Mouse (Mus musculus) MEL (cell line): Measurements from ENCODE around the gene Mtmr4. TPM values are rescaled to one million over a fixed set of nuclear protein-coding genes. Genes with fewer than 3 reads are reported as not detected.

Experiments used
- DNase-seq: peaks from one replicate; pipeline ENCODE4 v3.0.0; 2011; ENCODE audit warnings: low read depth, low spot score
- H3K27ac ChIP-seq: 2 replicates; pipeline ENCODE4 v1.5.1; 2012; ENCODE audit warnings: low read depth, mild to moderate bottlenecking, control low read depth, low read length, moderate library complexity; ENCODE audit not compliant: control insufficient read depth
- H3K27me3 ChIP-seq, 2 experiments: fragments of 150-350 bp in 1 of 2; sonication (generic) in 1 of 2; 2 replicates each; pipeline ENCODE4 v1.6.1; 2012; ENCODE audit warnings: low read length in 2 of 2, mild to moderate bottlenecking in 2 of 2, improper control_type of control experiment in 1 of 2, moderate library complexity in 1 of 2; ENCODE audit not compliant: insufficient read depth in 2 of 2, control insufficient read depth in 1 of 2
- H3K36me3 ChIP-seq, 2 experiments: 2 replicates each; pipeline ENCODE4 v1.6.1; 2012 to 2014; ENCODE audit warnings: low read length in 2 of 2, improper control_type of control experiment in 1 of 2, inconsistent platforms in 1 of 2, mild to moderate bottlenecking in 1 of 2; ENCODE audit not compliant: insufficient read depth in 2 of 2, control insufficient read depth in 1 of 2
- H3K4me1 ChIP-seq, 2 experiments: fragments of 150-350 bp in 1 of 2; sonication (generic) in 1 of 2; 2 replicates each; pipeline ENCODE4 v1.6.1; 2012; ENCODE audit warnings: low read length in 2 of 2, improper control_type of control experiment in 1 of 2, mild to moderate bottlenecking in 1 of 2; ENCODE audit not compliant: insufficient read depth in 2 of 2, control insufficient read depth in 1 of 2
- H3K4me3 ChIP-seq, 2 experiments: fragments of 150-350 bp in 1 of 2; sonication (generic) in 1 of 2; 2 replicates each; pipeline ENCODE4 v1.5.1; 2012; ENCODE audit warnings: low read depth in 2 of 2, low read length in 2 of 2, mild to moderate bottlenecking in 2 of 2, moderate library complexity in 2 of 2, control low read depth in 1 of 2, improper control_type of control experiment in 1 of 2; ENCODE audit not compliant: control insufficient read depth in 1 of 2, insufficient read depth in 1 of 2
- H3K79me2 ChIP-seq: 2 replicates; pipeline ENCODE4 v1.6.1; 2012; ENCODE audit warnings: mild to moderate bottlenecking, low read length, moderate library complexity; ENCODE audit not compliant: control insufficient read depth, poor library complexity, insufficient read depth
- H3K9ac ChIP-seq: 2 replicates; pipeline ENCODE4 v1.6.1; 2012; ENCODE audit warnings: low read depth, mild to moderate bottlenecking, control low read depth, low read length, moderate library complexity; ENCODE audit not compliant: control insufficient read depth, poor library complexity, severe bottlenecking
- H3K9me3 ChIP-seq: fragments of 150-350 bp; sonication (generic); replicated peaks from 2 replicates; pipeline ENCODE4 v1.6.1; 2012; ENCODE audit warnings: mild to moderate bottlenecking, low read length, improper control_type of control experiment, moderate library complexity; ENCODE audit not compliant: insufficient read depth
- BHLHE40 ChIP-seq: IDR thresholded peaks from 2 replicates; pipeline ENCODE4 v1.6.1; 2012; ENCODE audit warnings: low read depth, mild to moderate bottlenecking, inconsistent platforms, low read length, improper control_type of control experiment, borderline replicate concordance
- CHD1 ChIP-seq: IDR thresholded peaks from 2 replicates; pipeline ENCODE4 v1.6.1; 2012; ENCODE audit warnings: low read depth, mild to moderate bottlenecking, inconsistent platforms, low read length, improper control_type of control experiment
- CTCF ChIP-seq, 3 experiments: IDR thresholded peaks in 2 of 3; conservative IDR thresholded peaks in 1 of 3; 2 replicates each; pipeline ENCODE4 v1.5.1; 2011 to 2012; ENCODE audit warnings: low read length in 3 of 3, low read depth in 2 of 3, mild to moderate bottlenecking in 2 of 3, improper control_type of control experiment in 1 of 3, inconsistent platforms in 1 of 3, mixed read lengths in 1 of 3, moderate library complexity in 1 of 3; ENCODE audit not compliant: control insufficient read depth in 1 of 3, insufficient read depth in 1 of 3, poor library complexity in 1 of 3, severe bottlenecking in 1 of 3
- E2F4 ChIP-seq: IDR thresholded peaks from 2 replicates; pipeline ENCODE4 v1.6.1; 2011; ENCODE audit warnings: low read depth, low read length, improper control_type of control experiment, borderline replicate concordance
- ELF1 ChIP-seq: IDR thresholded peaks from 2 replicates; pipeline ENCODE4 v1.6.1; 2014; ENCODE audit warnings: low read depth, mild to moderate bottlenecking, inconsistent platforms, low read length, improper control_type of control experiment, moderate library complexity
- GABPA ChIP-seq: IDR thresholded peaks from 2 replicates; pipeline ENCODE4 v1.6.1; 2012; ENCODE audit warnings: low read depth, mild to moderate bottlenecking, inconsistent platforms, low read length, improper control_type of control experiment, moderate library complexity
- HCFC1 ChIP-seq: IDR thresholded peaks from 2 replicates; pipeline ENCODE4 v1.6.1; 2012; ENCODE audit warnings: low read depth, mild to moderate bottlenecking, inconsistent platforms, low read length, improper control_type of control experiment, moderate library complexity
- NELFE ChIP-seq: IDR thresholded peaks from 2 replicates; pipeline ENCODE4 v1.6.1; 2011; ENCODE audit warnings: low read depth, low read length, improper control_type of control experiment
- POLR2A ChIP-seq, 2 experiments: IDR thresholded peaks; 2 replicates each; pipeline ENCODE4 v1.6.1; 2011 to 2012; ENCODE audit warnings: low read length in 2 of 2, mild to moderate bottlenecking in 2 of 2, control low read depth in 1 of 2, improper control_type of control experiment in 1 of 2, low read depth in 1 of 2, moderate library complexity in 1 of 2; ENCODE audit not compliant: control insufficient read depth in 1 of 2, insufficient read depth in 1 of 2, poor library complexity in 1 of 2
- TBP ChIP-seq: IDR thresholded peaks from 2 replicates; pipeline ENCODE4 v1.8.0; 2011; ENCODE audit warnings: low read depth, low read length, improper control_type of control experiment
- TCF12 ChIP-seq: IDR thresholded peaks from 2 replicates; pipeline ENCODE4 v1.6.1; 2014; ENCODE audit warnings: low read depth, mild to moderate bottlenecking, inconsistent platforms, low read length, improper control_type of control experiment, moderate library complexity
- USF2 ChIP-seq, 2 experiments: IDR thresholded peaks; 2 replicates each; pipeline ENCODE4 v1.6.1; 2011 to 2012; ENCODE audit warnings: improper control_type of control experiment in 2 of 2, low read length in 2 of 2, borderline replicate concordance in 1 of 2, inconsistent platforms in 1 of 2, low read depth in 1 of 2, mild to moderate bottlenecking in 1 of 2; ENCODE audit not compliant: insufficient read depth in 1 of 2
- ZC3H11A ChIP-seq: IDR thresholded peaks from 2 replicates; pipeline ENCODE4 v1.6.1; 2012; ENCODE audit warnings: low read depth, mild to moderate bottlenecking, inconsistent platforms, low read length, improper control_type of control experiment
- ZKSCAN1 ChIP-seq: IDR thresholded peaks from 2 replicates; pipeline ENCODE4 v1.6.1; 2012; ENCODE audit warnings: low read depth, mild to moderate bottlenecking, inconsistent platforms, low read length, improper control_type of control experiment, moderate library complexity
- polyA plus RNA-seq, 2 experiments: library from polyadenylated mRNA; stranded (reverse) in 1 of 2; unstranded in 1 of 2; fragments of >175 nt in 1 of 2; fragments of >200 nt in 1 of 2; gene quantifications; 2 replicates each; pipeline versions ENCODE4 v1.2.1 to v1.2.4; 2012; ENCODE audit warnings: low replicate concordance in 2 of 2, low read depth in 1 of 2; ENCODE audit not compliant: insufficient read length in 2 of 2, insufficient read depth in 1 of 2, missing spikeins in 1 of 2
- total RNA-seq: library from RNA; depleted of rRNA; stranded (reverse); fragments of 300-350 nt; gene quantifications from 2 replicates; pipeline ENCODE4 v1.2.3, GENCODE M21; 2012

Mtmr4 gene
- total and polyA plus RNA-seq, 3 experiments: 25.9 to 32.4 TPM; not detected in 1

DNA sequence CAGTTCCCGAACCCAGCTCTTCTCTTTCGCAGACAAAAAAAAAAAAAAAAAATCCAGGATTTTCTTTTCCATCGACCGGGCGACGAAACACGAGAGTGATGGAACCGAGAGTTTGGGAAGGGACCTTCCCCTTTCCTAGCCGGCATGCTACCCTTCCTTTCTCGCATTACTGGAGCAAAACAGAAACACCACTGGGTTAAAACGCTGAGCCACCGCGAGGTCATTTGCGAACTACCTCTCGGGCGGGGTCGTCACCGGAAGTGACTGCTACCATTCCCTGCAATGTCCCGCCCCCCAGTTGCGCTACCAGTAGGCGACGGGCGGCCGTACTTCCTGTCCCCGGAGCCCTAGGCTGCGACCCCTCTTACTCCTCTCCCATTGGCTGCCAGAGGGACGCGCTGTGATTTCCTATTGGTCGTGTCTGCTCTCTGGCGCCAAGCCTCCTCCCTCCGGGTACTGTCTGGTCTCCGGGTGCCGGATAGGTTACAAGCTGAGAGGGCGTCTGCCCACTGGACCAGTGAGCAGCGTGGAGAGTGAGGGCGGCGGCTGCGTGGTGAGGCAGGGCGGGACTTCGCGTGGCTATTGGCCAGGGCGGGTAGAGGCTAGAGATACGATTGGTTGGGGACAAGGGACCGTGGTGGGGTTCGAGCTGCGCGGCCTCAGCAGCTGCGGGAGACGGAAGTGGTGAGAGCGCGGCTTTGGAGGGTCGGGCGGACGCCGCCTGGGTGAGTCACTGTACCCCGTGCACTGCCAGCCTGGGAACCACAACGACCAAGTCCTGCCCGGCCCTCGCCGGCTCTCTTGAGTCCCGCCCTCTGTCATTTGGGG is at the start of gene Mtmr4 (continued):
- TF ChIP-seq POLR2A (IDR thresholded peaks at IDR 0.05; ENCODE audit: control insufficient read depth in 1 of 2, insufficient read depth in 1 of 2, low read depth in 1 of 2, low read length in 2 of 2, poor library complexity in 1 of 2) (peak; percentile 88 to 95), ZKSCAN1 (no peak), CTCF (IDR thresholded peaks at IDR 0.05 in 2 of 3, conservative IDR thresholded peaks at IDR 0.05 in 1 of 3; ENCODE audit: control insufficient read depth in 1 of 3, insufficient read depth in 1 of 3, low read depth in 2 of 3, low read length in 3 of 3, poor library complexity in 1 of 3, severe bottlenecking in 1 of 3) (no peak), ELF1 (peak; percentile 94), E2F4 (peak; percentile 83; the same call in 1 of the 2 replicates)
- TF ChIP-seq, all 39 proteins: peak for 23

DNA sequence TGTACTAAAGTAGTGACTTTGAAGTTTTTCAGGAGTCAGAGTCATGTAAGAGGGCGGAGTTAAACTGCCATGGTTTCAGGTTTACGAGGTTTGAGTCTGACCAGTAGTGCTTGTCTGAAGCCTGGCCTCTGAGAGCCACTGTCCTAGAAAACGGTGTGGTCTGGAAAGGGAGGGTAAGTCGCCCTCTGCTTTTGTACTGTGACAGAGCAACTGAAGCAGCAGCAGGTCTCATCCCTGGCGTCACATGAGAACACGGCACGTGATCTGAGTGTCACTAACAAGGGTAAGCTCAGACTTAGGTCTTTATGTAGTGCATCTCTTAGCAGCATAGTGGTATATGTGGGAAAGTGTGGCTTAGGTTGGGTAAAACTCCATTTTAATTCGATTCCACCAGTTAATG is 49.7 kb upstream of the Mtmr4 start:
- TF ChIP-seq CTCF (IDR thresholded peaks at IDR 0.05 in 2 of 3, conservative IDR thresholded peaks at IDR 0.05 in 1 of 3; ENCODE audit: control insufficient read depth in 1 of 3, insufficient read depth in 1 of 3, low read depth in 2 of 3, low read length in 3 of 3, poor library complexity in 1 of 3, severe bottlenecking in 1 of 3) (no peak), TCF12 (no peak), CHD1 (no peak), HCFC1 (no peak), NELFE (no peak), ZC3H11A (no peak), TBP (no peak), GABPA (no peak), BHLHE40 (no peak)
- Histone ChIP-seq H3K27ac (no peak overlapping the region), H3K4me1 (no peaks in the 10 kb centered on the region), H3K9me3 (no peaks in the 10 kb centered on the region), H3K36me3 (no peaks in the 10 kb centered on the region), H3K9ac (no peak overlapping the region), H3K79me2 (no peaks in the 10 kb centered on the region), H3K4me3 (no peak overlapping the region), H3K27me3 (peaks cover 4 to 5% of the 10 kb centered on the region in 2 experiments)
- DNase-seq: no peak

DNA sequence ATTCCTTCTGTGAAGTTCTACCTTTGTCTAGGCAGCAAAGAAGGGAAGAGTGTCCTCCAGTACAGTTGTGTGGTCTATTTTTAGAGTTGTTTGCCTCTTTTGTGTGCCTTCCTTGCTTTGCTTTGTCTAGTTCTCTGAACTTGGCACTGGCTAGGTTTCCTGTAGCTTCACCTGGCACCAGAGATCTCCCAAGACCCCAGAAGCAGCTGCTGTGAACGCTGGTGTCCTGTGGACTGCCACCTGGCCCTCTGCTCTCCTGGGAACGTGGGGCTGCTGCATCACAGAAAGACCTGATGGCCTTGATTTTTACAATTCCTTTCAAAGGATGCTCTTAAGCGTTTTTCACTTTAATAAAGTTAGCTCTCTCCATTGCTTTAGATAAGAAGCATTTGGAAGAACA is 49.1 kb upstream of the Mtmr4 start:
- no peak for TF ChIP-seq USF2 (IDR thresholded peaks at IDR 0.05; ENCODE audit: borderline replicate concordance in 1 of 2, insufficient read depth in 1 of 2, low read depth in 1 of 2, low read length in 2 of 2)
- Histone ChIP-seq H3K9me3 (no peaks in the 10 kb centered on the region), H3K4me1 (no peaks in the 10 kb centered on the region), H3K9ac (no peak overlapping the region), H3K4me3 (no peak overlapping the region), H3K36me3 (no peaks in the 10 kb centered on the region), H3K27ac (no peak overlapping the region), H3K27me3 (peaks cover 6 to 9% of the 10 kb centered on the region in 2 experiments), H3K79me2 (no peaks in the 10 kb centered on the region)
- no peak for DNase-seq
